Mouse (Mus musculus) right cerebral cortex, postnatal 14 days (tissue): ENCODE results near the gene Vps33b.

Experiments used
- DNase-seq: peaks from one replicate; pipeline ENCODE4 v3.0.0; 2022

The Vps33b gene

DNA sequence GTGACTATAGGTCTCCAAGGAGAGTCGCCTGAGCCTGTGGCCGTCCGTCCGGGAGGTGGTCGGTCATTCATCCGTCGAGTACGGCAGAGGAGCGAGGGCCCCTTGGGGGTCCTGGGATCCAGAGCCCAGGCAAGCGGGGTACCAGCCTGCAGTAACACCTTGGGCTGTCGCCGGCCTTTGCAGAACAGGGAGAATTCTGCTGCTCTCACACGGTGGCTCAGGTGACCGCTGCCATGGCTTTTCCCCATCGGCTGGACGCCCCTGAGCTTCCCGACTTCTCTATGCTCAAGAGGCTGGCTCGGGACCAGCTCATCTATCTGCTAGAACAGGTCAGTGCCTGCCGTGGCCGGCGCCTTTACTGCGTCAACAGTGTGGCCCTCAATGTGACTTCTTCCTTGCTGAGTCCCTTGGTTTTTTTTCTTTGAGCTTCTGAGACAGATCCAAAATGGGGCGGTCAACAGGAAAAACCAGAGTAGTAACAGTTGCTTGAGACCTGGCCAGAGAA, 354 bp downstream of the Vps33b start:
- DNase-seq: peak; percentile 36

DNA sequence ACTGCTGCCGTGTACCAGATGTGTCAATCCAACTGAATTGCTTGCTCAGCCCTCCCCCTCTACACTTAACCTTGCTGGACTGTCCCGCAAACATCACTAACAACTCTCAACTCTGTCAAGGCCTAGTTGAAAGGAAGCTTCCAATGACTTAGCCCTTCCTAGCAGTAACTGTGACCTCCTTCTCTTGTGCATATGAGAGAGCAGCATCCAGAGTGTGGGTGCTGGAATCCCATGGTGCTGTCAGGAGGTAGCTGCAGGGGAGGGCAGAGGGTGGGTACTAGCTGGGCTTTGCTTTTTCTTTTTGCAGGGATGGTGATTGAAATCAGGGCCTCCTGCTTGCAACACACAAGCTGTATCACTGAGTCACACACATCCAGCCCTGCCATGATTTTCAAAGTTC, 4.0 kb downstream of the Vps33b start:
- no peak for DNase-seq

DNA sequence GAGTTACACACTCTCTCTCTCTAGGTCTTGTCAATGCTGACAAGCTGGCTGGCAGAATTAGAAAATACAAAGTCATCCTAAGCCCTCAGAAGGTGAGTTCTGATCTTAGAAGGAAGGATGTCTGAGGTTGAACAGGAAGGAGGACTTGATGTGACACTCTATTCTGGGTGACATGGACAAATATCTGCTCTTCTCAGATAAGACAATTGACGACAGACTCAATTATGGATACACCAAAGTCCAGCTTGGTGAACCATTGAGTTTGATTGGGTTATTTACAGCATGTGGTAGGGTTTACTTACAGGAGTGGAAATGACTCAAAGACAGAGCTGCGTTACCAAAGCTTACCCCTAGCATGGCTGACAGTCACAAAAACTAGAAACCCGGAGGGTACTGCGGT, 6.9 kb downstream of the Vps33b start:
- DNase-seq: no peak

DNA sequence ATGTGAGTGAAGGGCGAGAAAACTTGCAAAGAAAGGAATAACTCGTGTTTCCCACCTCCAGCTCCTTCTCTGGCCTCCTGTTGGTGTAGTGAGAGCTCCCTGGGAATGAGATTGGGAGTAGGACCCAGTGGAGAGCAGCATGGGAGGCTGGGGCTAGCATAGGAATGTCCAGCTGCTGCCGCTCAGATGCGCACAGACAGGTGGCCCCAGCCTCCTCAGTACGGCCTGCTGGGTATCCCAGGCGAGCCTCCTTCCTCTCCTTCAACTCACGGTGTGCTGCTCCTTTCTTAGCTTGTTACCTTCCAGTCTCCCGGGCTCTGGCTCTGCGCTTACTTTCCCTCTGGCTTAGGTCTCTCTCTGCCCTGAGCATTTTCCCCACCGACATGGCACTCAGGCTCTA, 10.6 kb downstream of the Vps33b start:
- no peak for DNase-seq

DNA sequence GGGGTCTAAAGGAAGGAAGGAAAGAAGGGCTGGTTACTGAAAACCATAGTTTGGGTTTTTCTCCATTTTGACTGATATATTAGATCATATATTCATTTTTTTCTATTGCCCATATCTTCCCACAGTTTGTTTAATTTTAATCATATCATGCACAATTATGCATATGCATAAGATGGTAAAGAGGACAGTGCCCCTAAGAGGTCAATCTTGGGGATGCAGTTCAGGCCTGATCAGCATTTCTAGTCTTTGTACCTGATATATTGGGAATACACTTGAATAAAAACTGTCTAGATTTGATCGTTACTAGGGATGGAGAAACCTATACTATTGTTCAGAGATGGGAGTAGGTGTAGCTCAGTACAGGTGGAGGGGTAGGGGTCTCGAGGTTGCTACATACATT, 11.5 kb downstream of the Vps33b start:
- no peak for DNase-seq

DNA sequence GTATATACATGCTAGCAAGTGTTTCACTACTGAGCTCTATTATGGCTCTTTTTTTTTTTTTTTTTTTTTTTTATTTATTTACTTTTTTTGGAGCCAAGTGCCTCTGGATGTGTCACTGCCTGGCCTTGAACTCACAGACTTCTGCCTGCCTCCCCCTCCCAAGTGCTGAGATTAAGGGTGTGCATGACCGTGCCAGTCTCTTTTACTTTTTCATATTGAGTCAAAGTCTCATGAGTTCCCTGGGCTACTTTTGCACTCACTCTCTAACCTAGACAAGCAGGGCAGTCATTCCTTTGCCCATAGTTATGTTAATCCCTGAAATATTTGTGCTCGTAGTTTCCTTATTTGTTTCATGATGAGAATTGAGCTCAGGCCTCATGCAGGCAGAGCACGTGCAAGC, 12.2 kb downstream of the Vps33b start:
- DNase-seq: no peak

DNA sequence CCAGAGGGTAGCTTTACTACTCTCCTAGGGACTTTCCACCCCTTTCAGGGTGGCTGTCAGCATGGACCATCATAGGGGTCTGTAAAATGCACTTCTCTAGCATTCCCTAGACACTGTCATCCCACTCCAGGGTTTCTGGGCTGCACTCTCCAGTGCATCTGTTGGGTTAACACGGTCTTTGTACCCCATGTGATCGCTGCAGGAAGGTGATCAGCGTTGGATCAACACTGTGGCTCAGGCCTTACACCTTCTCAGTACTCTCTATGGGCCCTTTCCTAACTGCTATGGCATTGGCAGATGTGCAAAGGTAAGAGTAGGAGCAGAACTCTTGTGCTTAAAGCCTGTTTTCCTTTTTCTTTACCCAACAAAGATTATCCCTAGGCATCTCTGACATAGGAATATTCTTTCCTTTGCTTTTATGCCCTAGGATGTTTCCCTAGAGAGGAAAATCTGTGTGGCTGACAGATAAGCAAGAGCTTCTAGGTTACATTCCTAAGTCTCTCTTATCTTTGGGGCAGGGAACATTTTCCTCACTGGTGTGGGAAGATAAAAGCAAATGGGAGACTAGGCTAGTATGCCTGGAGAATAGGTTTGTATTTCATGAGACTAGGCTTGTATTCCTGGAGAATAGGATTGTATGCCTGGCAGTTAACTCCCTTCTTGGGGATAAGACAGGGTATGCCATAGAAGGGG, 13.9 kb downstream of the Vps33b start:
- DNase-seq: no peak

DNA sequence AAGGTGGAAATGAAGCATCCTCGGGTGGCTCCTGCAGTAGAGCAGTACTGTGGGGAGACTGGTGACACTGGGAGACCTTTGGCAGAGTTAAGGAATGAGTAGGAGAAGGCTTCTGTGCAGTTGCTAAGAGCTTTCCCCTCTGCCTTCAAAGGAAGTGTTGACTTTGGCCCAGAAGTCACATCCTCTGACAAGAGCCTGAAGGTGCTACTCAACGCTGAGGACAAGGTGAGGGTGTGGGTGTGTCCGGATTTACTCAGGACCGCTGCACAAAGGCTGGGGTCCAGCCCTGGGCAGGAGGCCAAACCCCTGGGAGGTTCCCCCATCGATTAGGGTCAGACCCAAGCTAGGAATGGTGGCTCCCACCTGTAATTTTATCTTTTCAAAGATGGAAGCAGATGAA, 14.9 kb downstream of the Vps33b start:
- DNase-seq: no peak

DNA sequence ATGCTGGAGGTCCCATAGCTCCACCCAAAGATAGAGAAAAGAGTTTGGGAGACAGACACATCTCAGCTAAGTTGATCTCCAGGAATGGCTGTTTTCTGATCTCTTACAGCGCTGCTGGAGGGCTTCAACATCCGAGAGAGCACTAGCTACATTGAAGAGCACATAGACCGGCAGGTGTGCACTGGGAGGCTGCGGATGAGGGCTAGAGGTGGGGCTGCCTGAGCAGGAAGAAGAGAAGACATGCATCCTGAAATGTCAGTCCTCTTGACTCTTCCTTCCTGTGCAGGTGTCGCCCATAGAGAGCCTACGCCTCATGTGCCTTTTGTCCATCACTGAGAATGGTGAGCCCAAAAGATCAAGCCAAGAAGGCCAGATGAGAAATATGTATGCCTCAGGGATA, 16.3 kb downstream of the Vps33b start:
- DNase-seq: no peak

DNA sequence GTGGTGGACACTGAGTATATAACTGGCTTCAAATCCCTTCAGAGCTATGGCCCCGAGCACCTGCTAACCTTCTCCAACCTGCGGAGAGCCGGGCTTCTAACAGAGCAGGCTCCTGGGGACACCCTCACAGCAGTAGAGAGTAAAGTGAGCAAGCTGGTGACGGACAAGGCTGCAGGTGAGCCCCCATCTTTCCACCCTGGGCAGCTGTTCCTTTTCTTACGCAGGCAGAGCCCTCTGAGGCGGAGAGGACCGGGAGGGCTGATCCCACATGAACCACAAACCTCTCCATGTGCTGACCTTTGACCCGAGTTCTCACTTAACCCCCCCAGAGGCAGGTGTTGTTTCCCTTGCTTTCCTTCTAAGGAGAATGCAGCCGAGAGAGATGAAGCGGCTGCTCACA, 18.3 kb downstream of the Vps33b start:
- no peak for DNase-seq

DNA sequence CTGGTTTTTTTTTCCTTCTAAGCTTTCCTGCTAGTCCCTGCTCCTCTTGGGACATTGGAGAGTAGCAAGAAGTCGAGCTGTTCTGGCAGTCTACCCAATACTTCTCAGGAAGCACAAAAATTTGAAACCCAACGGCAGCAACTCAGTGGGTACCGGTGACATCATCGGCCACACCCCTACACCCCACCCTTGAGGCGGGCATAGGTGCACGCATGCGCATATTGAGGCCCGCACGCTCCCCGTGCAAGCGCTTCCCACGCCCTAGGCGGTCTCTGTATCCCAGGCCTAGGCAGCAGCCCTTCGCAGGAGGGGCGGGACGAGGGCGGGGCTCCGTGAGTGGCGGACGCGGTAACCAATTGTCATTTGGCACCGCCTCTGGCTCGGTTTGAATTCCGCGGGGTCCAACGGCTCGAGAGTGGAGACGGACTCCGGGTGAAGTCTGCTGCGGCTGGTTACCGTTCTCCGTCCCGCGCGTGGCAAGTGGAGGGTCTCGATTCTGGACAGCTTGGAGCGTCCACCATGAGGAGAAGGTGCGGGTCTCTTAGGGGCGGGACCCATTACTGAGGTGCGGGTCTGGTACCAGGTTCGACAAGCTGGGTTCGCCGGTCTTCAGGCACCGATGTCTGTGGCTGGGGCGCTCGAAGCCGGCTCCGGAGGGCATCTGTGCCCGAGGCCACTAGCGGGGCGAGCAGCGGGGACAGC, 24.8 kb downstream of the Vps33b start, which contains the start of gene Prc1:
Gene Prc1, plus strand, starts transcription at position 389 of the 702 bp plus-strand sequence.
- peak; percentile 97 for DNase-seq

DNA sequence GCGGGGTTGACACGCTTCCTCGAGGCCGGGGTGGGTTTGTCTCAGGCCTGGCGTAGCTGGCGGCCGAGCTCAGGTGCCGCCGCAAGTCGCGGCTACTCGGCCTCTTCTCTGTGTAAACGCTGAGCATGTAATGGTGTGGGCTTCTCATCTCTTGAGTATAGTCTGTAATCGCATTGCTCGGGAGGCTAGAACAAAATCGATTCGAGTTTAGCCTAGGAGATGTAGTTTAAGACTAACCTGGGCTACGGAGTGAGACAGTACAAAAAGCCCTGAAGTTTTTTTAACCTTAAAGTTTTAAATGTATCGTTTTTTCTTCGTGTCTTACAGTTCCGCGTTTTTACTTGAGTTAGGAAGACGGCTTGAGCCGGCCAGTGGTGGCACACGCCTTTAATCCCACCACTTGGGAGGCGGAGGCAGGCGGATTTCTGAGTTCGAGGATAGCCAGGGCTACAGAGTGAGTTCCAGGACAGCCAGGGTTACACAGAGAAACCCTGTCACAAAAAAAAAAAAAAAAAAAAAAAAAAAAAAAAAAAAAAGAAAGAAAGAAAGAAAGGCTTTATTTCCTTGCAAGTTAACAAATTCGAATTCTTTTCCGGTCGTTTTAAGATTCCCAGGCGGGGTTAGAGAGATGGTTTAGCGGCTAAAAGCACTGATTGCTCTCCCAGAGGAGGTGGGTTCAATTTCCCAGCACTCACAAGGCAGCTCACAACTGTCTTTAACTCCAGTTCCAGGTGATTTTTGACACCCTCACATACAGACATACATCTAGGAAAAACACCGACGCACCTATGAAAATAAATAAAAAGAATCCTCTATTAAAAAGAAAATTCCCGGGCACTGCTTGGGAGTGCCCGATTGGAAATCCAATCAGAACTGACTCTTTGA, 25.6 kb downstream of the Vps33b start:
- DNase-seq: no peak

DNA sequence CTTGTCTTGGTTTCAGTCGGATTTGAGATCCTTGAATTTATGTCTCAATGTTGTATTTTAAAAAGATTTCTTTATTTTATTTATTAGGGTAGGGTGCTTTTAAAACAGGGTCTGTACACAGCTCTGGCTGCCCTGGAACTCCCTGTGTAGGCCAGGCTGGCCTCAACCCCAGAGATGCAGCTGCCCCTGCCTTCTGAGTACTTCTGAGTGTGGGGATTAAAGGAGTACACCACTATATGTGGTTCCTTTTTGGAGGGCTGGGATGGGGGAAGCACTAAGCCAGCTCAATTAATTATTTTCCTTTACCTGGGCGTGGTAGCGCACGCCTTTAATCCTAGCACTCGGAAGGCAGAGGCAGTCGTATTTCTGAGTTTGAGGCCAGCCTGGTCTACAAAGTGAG, 27.0 kb downstream of the Vps33b start:
- no peak for DNase-seq

DNA sequence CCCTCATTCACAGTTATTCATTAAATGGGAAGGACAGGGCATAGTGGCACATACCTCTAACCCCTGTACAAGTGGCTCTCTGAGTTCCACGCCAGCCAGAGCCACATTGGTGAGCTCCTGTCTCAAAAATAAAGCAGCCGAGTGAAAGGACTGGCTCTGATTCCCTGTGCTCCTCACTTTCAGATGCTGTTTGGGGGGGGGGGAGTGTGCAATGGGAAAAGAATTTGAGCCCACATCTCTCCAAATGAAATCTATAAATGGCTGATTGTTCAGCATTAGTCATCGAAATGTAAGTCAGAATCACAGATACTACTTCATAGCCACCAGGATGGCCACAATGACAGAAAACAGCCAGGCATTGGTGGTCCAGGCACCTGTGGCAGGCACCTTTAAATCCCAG, 27.6 kb downstream of the Vps33b start:
- DNase-seq: no peak

DNA sequence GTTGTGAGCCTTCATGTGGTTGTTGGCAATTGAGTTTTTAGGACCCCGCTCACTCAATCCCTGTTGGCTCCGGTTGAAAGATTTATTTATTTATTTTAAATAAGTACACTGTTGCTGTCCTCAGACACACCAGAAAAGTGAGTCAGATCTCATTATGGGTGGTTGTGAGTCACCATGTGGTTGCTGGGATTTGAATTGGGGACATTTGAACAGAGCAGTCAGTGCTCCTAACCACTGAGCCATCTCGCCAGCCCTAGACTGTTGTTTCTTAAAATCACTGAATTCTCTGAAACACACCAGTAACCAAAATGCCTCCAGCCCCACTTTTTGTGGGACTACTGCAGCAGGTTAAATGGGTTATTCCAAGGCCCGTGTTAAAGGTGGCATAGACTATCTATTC, 29.3 kb downstream of the Vps33b start:
- no peak for DNase-seq

DNA sequence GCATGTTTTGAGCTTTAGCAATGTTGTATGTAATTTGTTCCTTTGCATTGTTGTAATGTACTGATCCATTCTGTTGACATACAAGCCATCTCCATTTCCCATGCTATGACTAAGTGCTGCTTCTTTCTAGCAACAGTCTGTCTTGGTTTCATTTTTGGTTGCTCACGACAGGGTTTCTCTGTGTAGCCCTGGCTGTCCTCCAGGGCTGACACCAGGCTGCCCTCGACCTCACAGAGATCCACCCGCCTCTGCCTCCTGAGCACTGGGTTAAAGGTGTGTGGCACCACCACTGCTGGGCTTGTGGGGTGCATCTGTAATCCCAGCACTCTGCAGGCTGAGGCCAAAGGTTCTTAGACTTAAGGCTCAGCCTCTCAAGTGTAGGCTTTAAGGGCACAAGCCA, 30.1 kb downstream of the Vps33b start:
- DNase-seq: no peak

DNA sequence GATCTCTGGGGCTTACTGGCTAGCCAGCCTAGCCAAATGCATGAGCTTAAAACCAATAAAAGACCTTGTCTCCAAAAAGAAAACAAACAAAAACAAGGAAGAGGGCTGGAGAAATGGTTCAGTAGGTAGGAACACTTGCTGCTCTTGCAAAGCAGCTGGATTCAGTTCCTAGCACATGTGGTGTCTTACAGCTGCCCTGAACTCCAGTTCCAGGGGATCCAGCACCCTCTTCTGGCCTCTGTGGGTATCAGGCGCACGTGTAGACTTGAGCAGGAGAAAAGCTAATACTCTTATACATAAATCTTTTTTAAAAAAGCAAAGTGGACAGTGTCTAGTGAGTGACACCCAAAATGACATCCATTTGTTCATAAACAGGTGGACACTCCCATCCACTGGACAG, 32.1 kb downstream of the Vps33b start:
- DNase-seq: no peak

DNA sequence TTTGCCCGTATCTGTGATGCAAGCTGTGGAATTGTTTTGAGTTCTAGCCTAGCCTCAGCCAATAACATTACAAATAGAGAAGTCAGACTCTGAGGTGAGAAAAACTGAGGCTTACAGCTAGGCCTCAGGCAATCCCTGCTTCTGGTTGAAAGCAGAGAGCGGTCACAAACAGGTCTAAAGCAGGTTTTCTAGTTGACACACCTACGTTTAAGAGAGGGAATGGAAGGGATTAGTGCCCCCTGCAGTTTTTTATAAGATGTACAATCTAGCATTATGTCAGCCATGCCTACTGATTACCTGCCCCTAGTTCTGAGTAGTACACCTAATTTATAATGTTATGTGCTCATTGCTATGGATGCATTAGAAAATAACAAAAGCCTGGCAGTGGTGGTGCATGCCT, 38.3 kb downstream of the Vps33b start:
- no peak for DNase-seq

DNA sequence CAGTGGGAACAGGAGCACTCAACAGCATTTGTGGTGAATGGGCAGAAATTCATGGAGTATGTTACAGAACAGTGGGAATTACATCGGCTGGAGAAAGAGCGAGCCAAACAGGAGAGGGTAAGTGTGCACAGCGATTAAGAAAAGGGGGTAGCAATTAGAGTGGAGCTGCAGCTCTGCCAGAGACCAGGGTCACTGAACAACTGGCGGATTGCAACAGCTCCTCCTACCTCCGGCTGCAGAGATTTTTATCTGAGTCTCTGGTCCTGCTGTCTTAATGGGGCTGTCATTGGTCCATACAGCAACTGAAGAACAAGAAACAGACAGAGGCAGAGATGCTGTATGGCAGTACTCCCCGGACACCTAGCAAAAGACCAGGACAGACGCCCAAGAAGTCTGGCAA, 41.3 kb downstream of the Vps33b start:
- DNase-seq: no peak

DNA sequence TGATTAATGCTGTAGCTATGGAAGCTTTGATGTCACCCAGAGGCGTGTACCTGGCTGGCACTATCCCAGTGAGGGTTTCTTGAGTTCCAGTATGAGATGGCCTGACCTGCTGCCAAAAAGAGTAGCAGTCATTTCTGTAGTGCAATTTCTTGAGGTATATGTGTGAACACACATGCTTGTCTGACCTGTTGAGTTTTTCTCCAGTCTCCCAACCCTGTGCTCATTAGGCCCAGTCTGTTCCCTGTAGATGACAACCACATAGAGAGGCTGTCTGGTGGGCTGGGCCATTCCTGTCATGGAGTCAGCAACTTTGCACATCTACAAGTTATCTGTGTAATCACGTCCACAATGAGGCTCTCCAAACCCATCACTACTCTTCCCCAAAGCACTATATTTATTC, 46.3 kb downstream of the Vps33b start:
- DNase-seq: no peak

DNA sequence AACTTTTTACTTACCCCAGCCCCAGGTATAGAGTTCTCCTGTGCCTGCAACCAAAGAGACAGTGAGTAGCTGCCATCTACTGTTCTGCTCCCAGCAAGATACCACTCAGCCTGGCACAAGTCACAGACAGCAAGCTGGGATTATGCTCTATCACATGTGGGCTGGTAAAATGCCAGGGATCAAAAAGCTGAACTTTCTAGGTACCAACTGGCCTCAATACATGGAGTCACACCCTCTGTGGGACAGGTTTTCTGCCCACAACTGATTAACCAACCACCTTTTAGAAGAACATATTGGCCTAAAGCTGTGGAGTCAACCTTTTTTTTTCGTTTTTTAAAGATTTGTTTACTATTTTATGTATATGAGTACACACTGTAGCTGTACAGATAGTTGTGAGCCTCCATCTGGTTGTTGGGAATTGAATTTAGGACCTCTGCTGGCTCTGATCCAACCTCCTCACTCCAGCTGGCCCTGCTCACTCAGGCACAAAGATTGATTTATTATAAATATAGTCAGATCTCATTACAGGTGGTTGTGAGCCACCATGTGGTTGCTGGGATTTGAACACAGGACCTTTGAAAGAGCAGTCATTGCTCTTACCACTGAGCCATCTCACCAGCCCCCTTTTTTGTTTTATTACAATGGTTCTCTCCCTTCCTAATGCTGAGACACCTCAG, 48.1 kb downstream of the Vps33b start:
- DNase-seq: no peak

DNA sequence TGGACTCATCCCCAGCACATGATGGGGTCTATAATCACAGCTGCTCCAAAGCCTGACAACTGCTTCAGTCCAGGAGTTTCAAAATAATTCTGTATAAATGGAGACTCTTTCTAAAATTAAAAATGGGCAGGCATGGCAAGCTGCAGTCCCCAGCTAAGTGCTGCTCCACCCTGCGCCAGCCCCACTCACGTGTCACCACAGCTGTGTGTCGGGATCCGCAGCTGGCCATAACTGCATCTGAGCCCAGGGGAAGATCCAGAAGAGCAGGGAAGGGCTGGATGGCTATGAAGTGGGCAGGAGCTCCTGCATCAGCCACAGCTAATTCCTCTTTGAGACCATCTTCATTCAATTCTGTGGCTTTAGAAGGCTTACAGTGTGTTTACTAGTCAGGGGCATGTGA, 49.2 kb downstream of the Vps33b start:
- DNase-seq: no peak

DNA sequence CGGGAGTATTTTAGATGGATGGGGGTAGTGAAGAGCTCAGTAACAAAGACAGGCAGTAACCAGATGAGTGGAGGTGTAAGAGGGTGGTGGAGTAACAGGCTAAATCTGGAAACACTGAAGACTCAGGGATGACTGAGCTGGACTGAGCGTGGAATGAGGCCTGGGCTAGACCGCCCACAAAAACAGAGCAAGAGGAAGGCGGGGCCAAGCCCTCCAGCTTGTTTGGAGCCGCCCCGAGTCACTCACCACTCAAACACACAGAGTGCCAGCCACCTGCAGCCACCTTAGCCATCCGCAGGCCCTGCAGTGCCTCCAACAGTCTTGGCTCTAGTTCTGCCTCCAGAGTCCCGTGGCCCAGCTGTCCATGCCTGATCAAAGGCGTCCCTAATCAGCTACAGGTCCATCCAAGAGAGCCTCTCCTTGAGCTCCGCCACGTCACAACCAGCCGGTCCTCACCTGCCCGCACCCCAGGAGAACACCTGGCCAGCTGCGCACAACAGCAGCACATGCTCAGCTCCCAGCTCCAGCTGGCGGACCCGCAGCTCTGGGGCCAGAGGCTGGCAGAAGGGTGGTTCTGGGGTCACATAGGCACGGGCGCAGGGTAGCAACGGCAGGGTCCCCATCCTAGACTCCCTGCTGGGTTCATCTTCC, 50.5 kb downstream of the Vps33b start:
- DNase-seq: no peak
